Mouse (Mus musculus) kidney, adult 2 months (tissue): ENCODE data around the gene Lrrc74b. TPM values are rescaled to one million over a fixed set of nuclear protein-coding genes. Genes with fewer than 3 reads are reported as not detected.
A peak's percentile ranks its signal among the peaks of the same experiment; 100 is the strongest.

ENCODE experiments used
- DNase-seq: peaks from one replicate; pipeline ENCODE4 v3.0.0; 2021
- H3K27ac ChIP-seq: fragments of 200-500 bp; 2 replicates; pipeline ENCODE4 v1.5.1; 2012; ENCODE audit warnings: low read depth, low read length, control low read depth, inconsistent platforms; ENCODE audit not compliant: insufficient read depth
- H3K27me3 ChIP-seq: fragments of 200-500 bp; replicated peaks from 2 replicates; pipeline ENCODE4 v1.6.1; 2012; ENCODE audit warnings: mild to moderate bottlenecking, moderate library complexity, low read length, inconsistent platforms; ENCODE audit not compliant: control insufficient read depth, insufficient read depth
- H3K36me3 ChIP-seq: fragments of 200-500 bp; 2 replicates; pipeline ENCODE4 v1.6.1; 2012; ENCODE audit warnings: mild to moderate bottlenecking, moderate library complexity, low read length, inconsistent platforms; ENCODE audit not compliant: control insufficient read depth, insufficient read depth
- H3K4me1 ChIP-seq: fragments of 200-500 bp; 2 replicates; pipeline ENCODE4 v1.6.1; 2011; ENCODE audit warnings: low read length; ENCODE audit not compliant: control insufficient read depth, insufficient read depth
- H3K4me3 ChIP-seq: fragments of 200-500 bp; 2 replicates; pipeline ENCODE4 v1.5.1; 2011; ENCODE audit warnings: mild to moderate bottlenecking, low read depth, low read length, control low read depth; ENCODE audit not compliant: insufficient read depth
- CTCF ChIP-seq: fragments of 200-500 bp; conservative IDR thresholded peaks from 2 replicates; pipeline ENCODE4 v1.5.1; 2011; ENCODE audit warnings: low read depth, mild to moderate bottlenecking, control low read depth, low read length, moderate library complexity, mixed read lengths; ENCODE audit not compliant: insufficient read depth, insufficient read length
- POLR2A ChIP-seq: fragments of 200-500 bp; IDR thresholded peaks from one replicate; pipeline ENCODE4 v1.6.1; 2011; ENCODE audit warnings: low read depth, low read length, control low read depth
- WGBS: fragments of 180-500 bp; shearing (Covaris S2); methylation state at CpG from one replicate; pipeline ENCODE4 v1.1.7; 2018; 5-methylcytosine and 5-hydroxymethylcytosine counted together
- polyA plus RNA-seq: library from polyadenylated mRNA; depleted of rRNA; stranded (reverse); fragments of >200 nt; gene quantifications from 2 replicates; pipeline ENCODE4 v1.2.3, GENCODE M21; 2012

Gene Lrrc74b
- polyA plus RNA-seq, 1 experiment: 0.05 TPM

DNA sequence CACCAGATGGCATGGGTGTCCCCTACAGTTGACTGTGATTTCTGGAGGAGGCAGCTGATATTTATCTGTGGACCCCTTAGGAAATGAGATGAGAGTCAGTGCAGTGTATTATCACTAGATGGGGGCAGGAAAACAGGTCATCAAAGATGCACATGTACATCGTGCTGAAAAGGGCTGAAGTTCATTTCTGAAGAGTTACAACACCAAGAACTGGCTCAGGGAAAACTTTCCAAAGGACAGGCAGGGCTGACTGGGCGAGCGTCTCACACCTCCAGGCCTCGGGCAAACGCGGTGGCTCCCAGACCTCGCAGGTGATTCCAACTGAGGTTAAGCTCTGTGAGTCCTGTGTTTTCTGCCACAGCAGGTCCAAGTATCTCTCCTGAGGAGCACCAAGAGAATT, 8.2 kb downstream of the Lrrc74b start:
- 77% methylated on average over 7 of the region's 7 CpGs for WGBS
- Histone ChIP-seq H3K27me3 (no peaks in the 10 kb centered on the region), H3K4me3 (no peak overlapping the region), H3K36me3 (no peaks in the 10 kb centered on the region), H3K27ac (no peak overlapping the region), H3K4me1 (no peaks in the 10 kb centered on the region; the same call in 1 of the 2 replicates)
- DNase-seq: no peak
- no peak for TF ChIP-seq CTCF
- TF ChIP-seq POLR2A: no peak

- Histone ChIP-seq H3K27me3 (no peaks in the 10 kb centered on the region), H3K27ac (no peak overlapping the region), H3K36me3 (no peaks in the 10 kb centered on the region), H3K4me3 (no peak overlapping the region), H3K4me1 (no peaks in the 10 kb centered on the region)
- 74% methylated on average over 2 of the region's 2 CpGs for whole genome bisulfite sequencing
- TF ChIP-seq POLR2A (no peak), CTCF (no peak)
- DNase-seq: no peak
Measured at GRCm38 (mm10) chr16:17542632-17543031, 18.4 kb downstream of the Lrrc74b start.

GRCm38 (mm10) chr16:17536584-17536983, 24.5 kb downstream of the Lrrc74b start:
- no peak overlapping the region for H3K27ac ChIP-seq
- peaks cover 3% of the 10 kb centered on the region; the same call in 1 of the 2 replicates for H3K4me1 ChIP-seq
- WGBS: 87% methylated on average over 3 of the region's 3 CpGs
- TF ChIP-seq POLR2A: no peak
- TF ChIP-seq CTCF: no peak
- H3K36me3 ChIP-seq: no peaks in the 10 kb centered on the region
- H3K27me3 ChIP-seq: no peaks in the 10 kb centered on the region
- DNase-seq: peak; percentile 28
- H3K4me3 ChIP-seq: no peak overlapping the region

- no peak overlapping the region for H3K4me3 ChIP-seq
- no peak for TF ChIP-seq CTCF
- no peak overlapping the region for H3K27ac ChIP-seq
- WGBS: 72% methylated on average over 14 of the region's 14 CpGs
- H3K36me3 ChIP-seq: no peaks in the 10 kb centered on the region
- H3K27me3 ChIP-seq: no peaks in the 10 kb centered on the region
- peaks cover 9% of the 10 kb centered on the region for H3K4me1 ChIP-seq
- DNase-seq: peak; percentile 21
Measured at GRCm38 (mm10) chr16:17532676-17533329, 28.2 kb downstream of the Lrrc74b start.

DNA sequence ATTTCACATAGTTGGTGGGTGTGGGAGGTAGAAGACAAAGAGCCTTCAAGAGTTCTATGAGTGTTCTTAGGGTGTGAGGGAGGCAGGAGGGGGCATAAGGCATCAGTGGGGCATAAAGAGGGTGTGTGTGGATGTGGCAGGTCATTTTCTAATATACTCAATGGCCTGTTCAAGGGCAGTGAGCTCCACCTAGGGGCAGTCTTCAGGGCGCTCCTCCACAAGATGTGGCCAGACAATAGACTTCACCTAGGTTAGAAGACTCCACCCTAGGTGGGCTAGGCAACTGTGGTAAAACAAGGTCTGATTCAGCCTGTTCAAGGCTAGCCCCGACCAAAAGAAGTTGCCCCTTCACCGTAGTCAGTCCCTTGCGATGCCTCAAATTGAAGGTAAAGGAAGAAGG, 28.8 kb downstream of the Lrrc74b start:
- 56% methylated on average over 4 of the region's 4 CpGs for WGBS
- no peak overlapping the region for H3K27ac ChIP-seq

DNA sequence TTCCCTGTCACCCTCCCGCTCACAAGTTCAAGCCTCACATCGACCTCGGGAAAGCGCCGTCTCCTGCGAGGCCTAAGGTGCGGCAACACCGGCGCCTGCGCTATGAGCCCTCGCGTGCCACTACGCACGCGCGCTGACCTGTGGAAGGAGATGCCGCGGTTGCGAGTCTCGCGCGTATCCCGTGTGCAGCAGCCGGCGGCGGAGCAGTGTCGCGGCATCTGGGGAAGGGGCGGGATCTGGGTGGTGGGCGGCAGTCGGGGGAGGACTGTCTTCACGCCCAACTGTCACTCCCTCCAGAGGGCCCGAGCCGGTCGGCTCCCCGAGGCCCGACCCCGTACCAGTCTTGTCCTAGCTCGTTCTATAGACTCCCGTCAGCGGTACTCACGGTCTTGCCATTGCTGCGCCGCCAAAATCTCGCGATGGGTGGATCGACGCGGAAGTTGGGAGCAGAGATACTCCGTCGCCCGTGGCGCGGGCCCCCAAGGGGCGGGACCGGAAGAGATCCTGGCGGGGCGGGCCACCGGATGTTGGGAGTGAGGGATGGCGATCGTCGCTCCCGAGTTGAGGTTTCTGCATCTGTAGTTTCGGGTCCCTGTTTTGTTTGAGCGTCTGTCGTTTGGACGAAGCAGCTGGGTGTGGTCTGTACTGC, 30.3 kb downstream of the Lrrc74b start, which contains the start of gene Thap7:
Thap7 (minus strand) TSS at position 497 of the 649 bp plus-strand sequence.
- H3K36me3 ChIP-seq: no peaks in the 10 kb centered on the region
- TF ChIP-seq POLR2A (peak; percentile 70), CTCF (no peak)
- peaks cover 12% of the 10 kb centered on the region for H3K4me1 ChIP-seq

More for the DNA sequence above, 28.8 kb downstream of the Lrrc74b start:
- no peaks in the 10 kb centered on the region for H3K27me3 ChIP-seq
- H3K4me1 ChIP-seq: peaks cover 9% of the 10 kb centered on the region
- TF ChIP-seq CTCF (peak; percentile 69), POLR2A (no peak)
- no peak overlapping the region for H3K4me3 ChIP-seq
- H3K36me3 ChIP-seq: no peaks in the 10 kb centered on the region
- peak; percentile 63 for DNase-seq

DNA sequence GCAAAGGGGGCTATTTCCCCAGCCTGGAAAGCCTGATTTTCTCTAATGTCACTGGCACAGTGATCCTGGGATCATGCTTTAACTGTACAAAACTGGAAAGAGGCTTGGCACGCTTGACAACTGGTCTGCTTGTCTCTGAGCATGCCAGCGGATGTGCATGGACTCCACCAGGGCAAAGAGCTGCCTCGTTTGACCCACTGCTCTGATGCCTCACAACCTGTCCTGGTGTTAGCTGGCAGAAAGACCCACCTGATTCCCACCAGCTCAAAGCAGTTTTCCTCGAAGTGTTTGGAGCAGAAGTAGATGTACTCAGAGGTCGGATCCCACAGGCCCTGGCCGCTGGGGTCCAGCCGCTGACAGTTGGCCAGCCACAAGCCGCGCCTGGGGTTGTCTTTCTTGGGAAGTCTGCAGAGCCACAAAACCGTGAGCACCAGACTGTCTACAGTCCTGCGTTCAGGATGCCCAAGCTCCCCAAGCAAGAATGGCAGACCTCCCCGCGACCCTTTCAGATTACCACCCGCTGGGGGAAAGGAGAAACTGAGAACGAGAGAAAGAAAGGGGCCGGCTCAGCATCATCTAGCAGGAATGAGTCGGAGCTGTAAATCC, 31.0 kb downstream of the Lrrc74b start:
- WGBS: 6% methylated on average over 17 of the region's 17 CpGs
- no peaks in the 10 kb centered on the region for H3K27me3 ChIP-seq
- DNase-seq: peak; percentile 23
- H3K27ac ChIP-seq: peak overlapping the region; percentile 83
- peak overlapping the region; percentile 79 for H3K4me3 ChIP-seq
- H3K36me3 ChIP-seq: no peaks in the 10 kb centered on the region
- H3K4me1 ChIP-seq: peaks cover 12% of the 10 kb centered on the region
- TF ChIP-seq POLR2A: no peak

More for the DNA sequence above, 30.3 kb downstream of the Lrrc74b start, which contains the start of gene Thap7:
- Histone ChIP-seq H3K4me3 (peak within 1 kb of the TSS; percentile 79), H3K27me3 (no peaks in the 10 kb centered on the region), H3K27ac (peak within 1 kb of the TSS; percentile 83)
- DNase-seq: peak; percentile 98
- WGBS: under 1% methylated on average over 67 of the region's 67 CpGs
